Mouse (Mus musculus): ENCODE results near the gene Aloxe3.

DNA sequence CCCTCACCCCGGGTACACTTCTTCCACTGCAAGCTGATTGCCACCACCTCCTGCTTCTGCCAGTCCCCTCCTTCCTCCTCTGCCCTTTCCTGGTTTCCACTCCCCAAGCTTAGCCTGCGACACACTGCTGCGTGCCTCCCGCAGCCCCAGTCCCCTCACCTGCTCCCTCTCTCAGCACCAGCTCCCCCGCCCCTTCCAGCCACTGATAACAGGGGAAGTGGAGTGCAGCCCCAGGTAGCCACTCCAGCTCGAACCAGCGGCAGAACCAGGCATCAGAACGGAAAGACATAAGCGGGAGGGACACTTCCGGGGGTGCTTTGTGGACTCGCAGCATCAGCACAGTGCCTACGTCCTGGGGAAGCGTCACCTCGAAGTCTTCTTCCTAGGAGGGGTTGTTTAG is 71.5 kb downstream of the Aloxe3 start:
- TF ChIP-seq CTCF (IDR thresholded peaks at IDR 0.05; ENCODE audit: borderline replicate concordance, insufficient read depth, low read depth, low read length) = no peak
- TF ChIP-seq POLR2A (IDR thresholded peaks at IDR 0.05; ENCODE audit: borderline replicate concordance, insufficient read depth, low read length) = no peak

Data from cerebellum, adult 2 months (tissue).